Mouse (Mus musculus) lung, postnatal 36 days (tissue): ENCODE measurements around the gene Spef1.

Experiments
- DNase-seq: peaks from one replicate; pipeline ENCODE4 v3.0.0; 2022; ENCODE audit warnings: mixed read lengths

Spef1 gene

GRCm38 (mm10) chr2:131140533-131140905, 46.6 kb downstream of the Spef1 start:
- no peak for DNase-seq

GRCm38 (mm10) chr2:131139886-131140532, 47.1 kb downstream of the Spef1 start:
- peak; percentile 61 for DNase-seq

- no peak for DNase-seq
These were observed 47.8 kb downstream of the Spef1 start for GRCm38 (mm10) chr2:131139287-131139686.

GRCm38 (mm10) chr2:131138760-131139159, 48.3 kb downstream of the Spef1 start:
- no peak for DNase-seq

GRCm38 (mm10) chr2:131138296-131138695, 48.8 kb downstream of the Spef1 start:
- DNase-seq, result no peak

- DNase-seq, result no peak
These were observed 51.5 kb downstream of the Spef1 start for GRCm38 (mm10) chr2:131135521-131136139.

- no peak for DNase-seq
These were observed 52.2 kb downstream of the Spef1 start for GRCm38 (mm10) chr2:131134826-131135400.

GRCm38 (mm10) chr2:131134381-131134780, 52.7 kb downstream of the Spef1 start:
- DNase-seq, result peak; percentile 86

GRCm38 (mm10) chr2:131132930-131133547, 54.0 kb downstream of the Spef1 start, which contains the start of gene Gm11037:
Gm11037 (plus strand) TSS chr2:131133497.
- no peak for DNase-seq

- DNase-seq, result no peak
These were observed 54.8 kb downstream of the Spef1 start for GRCm38 (mm10) chr2:131132111-131132888.

- no peak for DNase-seq
These were observed 56.2 kb downstream of the Spef1 start for GRCm38 (mm10) chr2:131130849-131131248.

- peak; percentile 74 for DNase-seq
These were observed 57.2 kb downstream of the Spef1 start for GRCm38 (mm10) chr2:131129836-131130235.

GRCm38 (mm10) chr2:131128636-131129157, 58.4 kb downstream of the Spef1 start:
- no peak for DNase-seq

- DNase-seq, result peak; percentile 72
These were observed 58.9 kb downstream of the Spef1 start for GRCm38 (mm10) chr2:131128211-131128610.

GRCm38 (mm10) chr2:131127161-131127730, 59.8 kb downstream of the Spef1 start, which contains the start of gene Hspa12b:
Hspa12b (plus strand) TSS chr2:131127280.
- peak; percentile 75 for DNase-seq

GRCm38 (mm10) chr2:131125964-131126815, 60.9 kb downstream of the Spef1 start:
- DNase-seq, result no peak

- DNase-seq, result no peak
These were observed 61.7 kb downstream of the Spef1 start for GRCm38 (mm10) chr2:131125157-131125963.

- peak; percentile 71 for DNase-seq
These were observed 62.9 kb downstream of the Spef1 start for GRCm38 (mm10) chr2:131124166-131124565.
